Mouse (Mus musculus) left cerebral cortex, adult 8-10 months (tissue): ENCODE results near the gene Dmkn. TPM values are rescaled to one million over a fixed set of nuclear protein-coding genes. Genes with fewer than 3 reads are reported as not detected.
"Not testable (repeated sequence)": the region's sequence is repeated elsewhere in the genome, so short reads cannot be mapped to it uniquely, and the experiment has no call there.

Experiments
- DNase-seq, 2 experiments: peaks; one replicate each; pipeline ENCODE4 v3.0.0; 2022; ENCODE audit warnings: low spot score in 2 of 2
- total RNA-seq, 4 experiments: library from RNA; stranded (reverse); gene quantifications; 2 replicates each; pipeline ENCODE4 v1.2.4; 2022

The Dmkn gene
- total RNA-seq, 4 experiments from 2014 or later: 4.1 to 5.2 (median 4.7) TPM

GRCm38 (mm10) chr7:30812291-30812807, 48.8 kb downstream of the Dmkn start:
- DNase-seq: no peak

DNA sequence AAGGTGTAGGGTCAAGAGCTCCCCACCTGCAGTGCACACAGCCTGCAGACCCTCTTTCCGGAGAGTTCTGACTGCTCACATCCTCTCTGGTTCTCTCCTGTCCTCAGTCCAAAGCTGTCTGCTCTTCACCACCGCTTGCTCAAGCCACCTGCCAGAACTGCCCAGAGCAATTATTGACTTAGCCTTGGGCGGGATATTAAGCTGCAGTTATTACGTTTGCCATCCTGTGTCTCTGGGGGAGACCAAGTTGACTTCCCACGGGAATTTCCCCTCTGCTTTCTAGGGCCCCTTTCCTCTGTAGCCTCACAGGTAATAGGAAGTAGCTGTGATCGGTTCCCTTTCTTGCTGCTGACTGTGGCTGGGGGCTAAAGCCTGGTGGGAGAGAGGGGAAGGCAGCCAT, 56.6 kb downstream of the Dmkn start:
- no peak for DNase-seq

- DNase-seq: no peak
Measured at GRCm38 (mm10) chr7:30820854-30821445, 57.4 kb downstream of the Dmkn start.

DNA sequence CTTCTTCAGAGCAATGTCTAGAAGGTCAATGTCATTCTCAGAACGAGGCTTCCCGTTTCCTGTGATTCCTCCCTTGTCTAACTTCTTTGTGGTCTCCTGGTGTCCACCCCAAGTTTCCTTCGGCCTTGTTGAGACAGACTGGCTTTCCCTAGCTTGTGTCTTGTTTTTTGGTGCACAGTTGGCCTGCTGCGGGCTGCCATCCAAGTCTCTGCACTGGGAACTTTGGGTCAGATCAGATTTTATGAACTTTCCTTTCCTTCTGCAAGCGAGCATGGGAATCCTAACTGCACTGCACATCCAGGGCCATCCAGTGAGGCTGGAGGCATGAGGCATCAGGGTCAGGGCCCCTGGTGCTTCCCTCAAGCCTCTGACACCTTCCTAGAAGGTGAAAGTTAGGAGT, 58.0 kb downstream of the Dmkn start:
- DNase-seq: no peak

GRCm38 (mm10) chr7:30823675-30824074, 60.1 kb downstream of the Dmkn start, which contains the start of gene Ffar2:
Gene Ffar2 (minus strand): TSS chr7:30823775.
- no peak for DNase-seq

- DNase-seq: no peak
Measured at GRCm38 (mm10) chr7:30824306-30824705, 60.8 kb downstream of the Dmkn start.

GRCm38 (mm10) chr7:30826660-30827059, 63.1 kb downstream of the Dmkn start:
- DNase-seq: no peak

- DNase-seq: not testable (repeated sequence)
Measured at GRCm38 (mm10) chr7:30828871-30829270, 65.3 kb downstream of the Dmkn start.

- DNase-seq: no peak
Measured at GRCm38 (mm10) chr7:30829428-30829827, 65.9 kb downstream of the Dmkn start.

Other genes with a start within 250 kb of the Dmkn start
- gene Arhgap33, start 228.7 kb upstream of the Dmkn start, total RNA-seq: 100 to 1,000 TPM; 177 to 184 (median 178) TPM
- 1 to 10 TPM; 5.5 to 8.1 (median 6.4) TPM for gene Hspb6, start 211.6 kb upstream of the Dmkn start, total RNA-seq
- gene Proser3, start 211.5 kb upstream of the Dmkn start, total RNA-seq: 1 to 10 TPM; 3.4 to 4.4 (median 4.0) TPM
- 10 to 100 TPM; 33.8 to 45.0 (median 41.1) TPM for gene Lin37, start 203.9 kb upstream of the Dmkn start, total RNA-seq
- 10 to 100 TPM; 61.5 to 76.6 (median 71.7) TPM for gene U2af1l4, start 200.5 kb upstream of the Dmkn start, total RNA-seq
- 1 to 10 TPM; 5.7 to 7.5 (median 6.3) TPM for gene Gm49396, start 200.4 kb upstream of the Dmkn start, total RNA-seq
- 100 to 1,000 TPM in 3 of 4 experiments, 10 to 100 TPM in 1; 97.2 to 102 (median 101) TPM for gene Psenen, start 200.1 kb upstream of the Dmkn start, total RNA-seq
- gene Igflr1, start 198.3 kb upstream of the Dmkn start, total RNA-seq: 1 to 10 TPM; 2.5 to 3.8 (median 2.8) TPM
- 10 to 100 TPM; 43.7 to 52.9 (median 47.6) TPM for gene Kmt2b, start 175.0 kb upstream of the Dmkn start, total RNA-seq
- gene Zbtb32, start 164.8 kb upstream of the Dmkn start, total RNA-seq: not detected
- gene Upk1a, start 150.9 kb upstream of the Dmkn start, total RNA-seq: under 1 TPM in 3 of 4 experiments, not detected in 1; 0.23 to 0.51 (median 0.35) TPM
- 100 to 1,000 TPM; 641 to 753 (median 694) TPM for gene Cox6b1, start 137.6 kb upstream of the Dmkn start, total RNA-seq
- not detected for gene Etv2, start 127.9 kb upstream of the Dmkn start, total RNA-seq
- gene Rbm42, start 113.4 kb upstream of the Dmkn start, total RNA-seq: 10 to 100 TPM; 57.5 to 68.0 (median 63.6) TPM
- gene Haus5, start 98.8 kb upstream of the Dmkn start, total RNA-seq: 1 to 10 TPM; 5.6 to 9.1 (median 7.3) TPM
- gene Pmis2, start 92.2 kb upstream of the Dmkn start, total RNA-seq: not detected
- not detected for gene 2200002J24Rik, start 64.8 kb upstream of the Dmkn start, total RNA-seq
- gene Atp4a, start 51.5 kb upstream of the Dmkn start, total RNA-seq: 1 to 10 TPM in 3 of 4 experiments, under 1 TPM in 1; 0.57 to 2.0 (median 1.6) TPM
- gene Tmem147, start 34.2 kb upstream of the Dmkn start, total RNA-seq: 100 to 1,000 TPM; 113 to 127 (median 115) TPM
- gene Gapdhs, start 20.1 kb upstream of the Dmkn start, total RNA-seq: not detected
- gene Sbsn, start 12.3 kb upstream of the Dmkn start, total RNA-seq: 10 to 100 TPM; 12.0 to 17.3 (median 13.7) TPM
- gene Krtdap, start 24.1 kb downstream of the Dmkn start, total RNA-seq: not detected
- not detected for gene Ffar2, start 60.0 kb downstream of the Dmkn start, total RNA-seq
- gene Ffar3, start 92.4 kb downstream of the Dmkn start, total RNA-seq: not detected
- gene Ffar1, start 97.8 kb downstream of the Dmkn start, total RNA-seq: not detected
- gene Cd22, start 116.6 kb downstream of the Dmkn start, total RNA-seq: 1 to 10 TPM in 1 of 4 experiments, under 1 TPM in 2, not detected in 1; 0.24 to 1.8 (median 0.37) TPM
- gene Mag, start 151.1 kb downstream of the Dmkn start, total RNA-seq: 100 to 1,000 TPM; 200 to 254 (median 210) TPM
- gene Hamp2, start 160.9 kb downstream of the Dmkn start, total RNA-seq: not detected
- 1 to 10 TPM in 1 of 4 experiments, not detected in 3; 1.1 TPM for gene Hamp, start 180.3 kb downstream of the Dmkn start, total RNA-seq
- 100 to 1,000 TPM; 114 to 125 (median 120) TPM for gene Usf2, start 193.0 kb downstream of the Dmkn start, total RNA-seq
- gene Lsr, start 209.7 kb downstream of the Dmkn start, total RNA-seq: 1 to 10 TPM; 5.2 to 6.6 (median 6.1) TPM
- under 1 TPM in 2 of 4 experiments, not detected in 2; 0.18 to 0.30 TPM for gene Fam187b, start 210.0 kb downstream of the Dmkn start, total RNA-seq